Mouse (Mus musculus) limb, embryonic 15.5 days (tissue): ENCODE data around the gene Lmo7. TPM values are rescaled to one million over a fixed set of nuclear protein-coding genes. Genes with fewer than 3 reads are reported as not detected.

Experiments
- ATAC-seq: fragments of 200-750 bp; cut with Nextera tagmentation; 2 replicates; pipeline ENCODE4 v1.8.0; 2017; ENCODE audit warnings: low read depth, moderate TSS enrichment; ENCODE audit not compliant: insufficient number of reproducible peaks, low FRiP score, low TSS enrichment
- H3K27ac ChIP-seq: fragments of 300-500 bp; sonication (generic); 2 replicates; pipeline ENCODE4 v1.5.1; 2015; ENCODE audit warnings: moderate library complexity, mild to moderate bottlenecking, inconsistent platforms
- H3K27me3 ChIP-seq: fragments of 300-500 bp; sonication (generic); 2 replicates; pipeline ENCODE4 v1.6.1; 2015; ENCODE audit warnings: inconsistent platforms
- H3K36me3 ChIP-seq: fragments of 300-500 bp; sonication (generic); 2 replicates; pipeline ENCODE4 v1.6.1; 2015; ENCODE audit warnings: inconsistent platforms
- H3K4me1 ChIP-seq: fragments of 300-500 bp; sonication (generic); 2 replicates; pipeline ENCODE4 v1.6.1; 2015; ENCODE audit warnings: inconsistent platforms
- H3K4me2 ChIP-seq: fragments of 300-500 bp; sonication (generic); 2 replicates; pipeline ENCODE4 v1.6.1; 2015; ENCODE audit warnings: mild to moderate bottlenecking, inconsistent platforms
- H3K4me3 ChIP-seq: fragments of 300-500 bp; sonication (generic); 2 replicates; pipeline ENCODE4 v1.5.1; 2015; ENCODE audit warnings: mild to moderate bottlenecking, inconsistent platforms
- H3K9ac ChIP-seq: fragments of 300-500 bp; sonication (generic); 2 replicates; pipeline ENCODE4 v1.6.1; 2015; ENCODE audit warnings: inconsistent platforms
- H3K9me3 ChIP-seq: fragments of 300-500 bp; sonication (generic); 2 replicates; pipeline ENCODE4 v1.6.1; 2016; ENCODE audit warnings: inconsistent platforms
- WGBS: fragments of 180-500 bp; shearing (Covaris S2); methylation state at CpG from one replicate; pipeline ENCODE4 v1.1.7; 2015; 5-methylcytosine and 5-hydroxymethylcytosine counted together
- polyA plus RNA-seq: library from polyadenylated mRNA; unstranded; fragments of >200 nt; fragmentation: Nextera tagmentation; extraction: Ambion mirVana; gene quantifications from 2 replicates; pipeline ENCODE4 v1.2.1, GENCODE M21; 2015

Gene Lmo7
- 35.4 and 41.6 TPM in 2 replicates for polyA plus RNA-seq

DNA sequence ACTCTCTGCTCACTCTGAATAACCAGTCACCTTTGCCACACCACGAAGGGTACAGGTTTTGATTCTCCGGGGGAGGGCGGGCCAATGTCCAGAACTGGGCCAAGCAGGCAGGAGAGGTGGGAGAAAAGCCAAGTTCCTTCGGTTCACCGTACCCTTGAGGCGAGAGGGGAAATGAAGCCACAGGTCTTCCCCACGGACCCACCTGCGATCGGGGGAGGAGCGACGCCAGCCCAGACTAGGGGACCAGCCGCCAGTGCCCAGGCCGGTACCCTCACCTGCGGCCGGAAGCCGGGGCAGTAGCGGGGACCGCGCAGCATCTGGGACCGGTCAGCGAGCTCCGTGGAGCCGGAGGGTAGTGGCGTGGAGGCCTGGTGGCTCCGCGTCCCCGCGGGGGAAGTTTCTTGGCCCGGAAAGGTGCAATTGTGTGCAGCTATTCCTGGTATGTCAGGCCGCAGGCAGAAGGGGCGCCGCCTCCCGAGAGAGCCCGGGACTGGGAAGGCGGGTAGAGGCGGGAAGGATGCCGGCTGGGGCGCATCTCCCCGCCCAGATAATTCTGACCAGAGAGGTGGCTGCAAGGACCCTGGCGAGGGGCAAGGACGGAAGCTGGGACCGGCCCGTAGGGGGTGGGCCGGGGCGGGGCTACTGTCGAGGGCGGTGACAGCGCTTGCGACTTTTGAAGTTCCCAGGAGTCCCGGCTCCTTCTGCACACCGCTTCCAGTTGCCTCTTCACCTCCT lies at the start of gene Lmo7, which contains the start of gene Gm9922:
Gene Lmo7 (plus strand): TSS at position 721 of the 735 bp plus-strand sequence.
Gene Gm9922 (minus strand): TSS at position 578 of the 735 bp plus-strand sequence.
- Histone ChIP-seq H3K27me3 (0 out of 2 replicates have a peak, but pooled peaks cover 3% of the 10 kb centered on the region), H3K4me3 (peak within 1 kb of the TSS; percentile 56), H3K9me3 (no peaks in the 10 kb centered on the region), H3K4me2 (peak within 1 kb of the TSS; percentile 74), H3K36me3 (no peaks in the 10 kb centered on the region), H3K9ac (peak within 1 kb of the TSS; percentile 32), H3K27ac (peak within 1 kb of the TSS; percentile 65), H3K4me1 (peaks cover 26% of the 10 kb centered on the region; the same call in 1 of the 2 replicates)
- peak; percentile 80 for ATAC-seq
- under 1% methylated on average over 49 of the region's 51 CpGs for WGBS

DNA sequence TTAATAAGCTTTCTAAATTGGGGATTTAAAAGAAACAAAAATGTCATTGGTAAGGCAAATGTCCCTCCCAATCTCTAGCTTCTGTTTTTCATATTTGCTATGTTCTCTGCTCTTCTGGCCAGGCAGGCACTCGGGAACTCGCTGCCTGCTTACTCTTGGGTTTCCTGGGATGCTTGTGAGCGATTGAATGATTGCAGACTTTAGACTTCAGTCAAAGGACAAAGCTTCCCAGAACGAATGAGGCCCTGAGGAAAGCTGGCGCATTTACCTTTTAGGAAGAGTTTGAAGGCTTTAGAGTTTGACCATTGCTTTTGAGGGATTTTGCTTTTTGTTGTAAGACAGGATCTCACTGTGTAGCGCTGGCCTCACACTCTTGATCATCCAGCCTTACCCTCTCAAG lies 42.1 kb upstream of the Lmo7 start:
- no peak for ATAC-seq
- no peak overlapping the region for H3K4me2 ChIP-seq
- no peak overlapping the region for H3K9ac ChIP-seq
- H3K27me3 ChIP-seq = no peaks in the 10 kb centered on the region
- no peak overlapping the region for H3K27ac ChIP-seq
- no peaks in the 10 kb centered on the region for H3K36me3 ChIP-seq
- WGBS = 91% methylated on average over 6 of the region's 6 CpGs
- no peaks in the 10 kb centered on the region for H3K9me3 ChIP-seq
- no peaks in the 10 kb centered on the region for H3K4me1 ChIP-seq
- no peak overlapping the region for H3K4me3 ChIP-seq

DNA sequence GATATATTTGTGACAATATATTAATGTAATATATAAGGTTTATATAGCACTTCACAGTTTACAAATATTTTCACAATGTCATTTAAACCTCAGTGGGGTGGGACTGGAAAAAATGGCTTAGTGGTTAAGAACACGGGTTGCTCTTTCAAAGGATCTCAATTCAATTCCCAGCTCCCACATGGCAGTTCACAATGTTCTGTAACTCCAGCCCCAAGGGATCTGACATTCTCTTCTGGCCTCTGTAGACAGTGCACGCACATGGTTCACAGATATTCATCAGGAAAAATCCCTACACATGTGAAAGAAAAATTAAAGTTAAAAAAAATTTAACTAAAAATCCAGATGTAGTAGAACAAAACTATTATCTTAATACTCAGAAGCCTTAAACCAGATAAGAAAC lies 41.4 kb upstream of the Lmo7 start:
- H3K27me3 ChIP-seq = no peaks in the 10 kb centered on the region
- H3K4me1 ChIP-seq = no peaks in the 10 kb centered on the region
- no peak overlapping the region for H3K27ac ChIP-seq
- H3K9me3 ChIP-seq = no peaks in the 10 kb centered on the region
- no peak overlapping the region for H3K4me3 ChIP-seq
- H3K9ac ChIP-seq = no peak overlapping the region
- 76% methylated on average over 2 of the region's 2 CpGs for WGBS
- no peak for ATAC-seq
- no peaks in the 10 kb centered on the region for H3K36me3 ChIP-seq
- H3K4me2 ChIP-seq = no peak overlapping the region

DNA sequence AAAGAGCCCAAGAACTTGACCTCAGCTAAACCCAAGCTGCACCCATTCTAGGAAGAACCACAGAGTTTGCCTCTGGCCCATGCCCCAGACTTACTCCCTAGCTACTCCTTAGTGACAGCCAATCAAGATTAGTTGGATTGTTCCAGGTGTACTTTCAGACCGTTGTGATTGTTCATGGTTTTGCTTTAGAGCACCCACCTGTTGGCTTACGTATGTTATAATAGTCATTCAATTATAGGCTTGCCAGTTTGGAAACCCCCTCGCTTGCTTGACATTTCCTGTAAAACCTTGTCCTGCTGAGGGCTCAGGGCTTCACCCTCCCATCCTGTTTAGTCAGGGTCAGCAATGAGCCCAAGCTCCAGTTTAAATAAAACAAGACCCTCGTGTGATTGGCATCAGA lies 25.3 kb upstream of the Lmo7 start:
- H3K27me3 ChIP-seq = no peaks in the 10 kb centered on the region
- H3K27ac ChIP-seq = no peak overlapping the region
- H3K9me3 ChIP-seq = no peaks in the 10 kb centered on the region
- H3K4me3 ChIP-seq = no peak overlapping the region
- WGBS = 64% methylated on average over 4 of the region's 4 CpGs
- ATAC-seq = no peak
- H3K4me1 ChIP-seq = no peaks in the 10 kb centered on the region
- H3K9ac ChIP-seq = no peak overlapping the region
- no peak overlapping the region for H3K4me2 ChIP-seq
- no peaks in the 10 kb centered on the region for H3K36me3 ChIP-seq

DNA sequence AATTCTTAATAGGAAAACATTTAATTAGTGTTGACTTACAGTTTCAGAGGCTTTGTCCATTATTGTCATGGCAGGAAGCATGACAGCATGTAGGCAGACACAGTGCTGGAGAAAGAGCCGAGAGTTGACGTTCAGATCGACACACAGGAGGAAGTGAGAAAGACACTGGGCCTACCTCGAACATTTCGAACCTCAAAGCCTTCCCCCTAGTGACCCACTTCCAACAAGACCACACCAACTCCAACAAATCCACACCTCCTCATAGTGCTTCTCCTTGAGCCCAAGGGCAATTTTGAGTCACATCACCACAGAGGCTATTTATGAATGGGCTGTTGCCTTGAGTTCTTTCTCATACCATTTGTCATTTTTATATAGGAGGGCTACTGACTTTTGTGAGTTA lies 22.7 kb upstream of the Lmo7 start:
- ATAC-seq = no peak
- Histone ChIP-seq H3K4me2 (no peak overlapping the region), H3K27ac (no peak overlapping the region), H3K36me3 (no peaks in the 10 kb centered on the region), H3K9ac (no peak overlapping the region), H3K4me3 (no peak overlapping the region), H3K27me3 (no peaks in the 10 kb centered on the region), H3K9me3 (no peaks in the 10 kb centered on the region), H3K4me1 (no peaks in the 10 kb centered on the region)
- 91% methylated on average over 5 of the region's 5 CpGs for WGBS

GRCm38 (mm10) chr14:101714414-101714813 lies 15.3 kb upstream of the Lmo7 start:
- ATAC-seq = no peak
- H3K4me3 ChIP-seq = no peak overlapping the region
- no peaks in the 10 kb centered on the region for H3K4me1 ChIP-seq
- no peak overlapping the region for H3K4me2 ChIP-seq
- 82% methylated on average over 2 of the region's 2 CpGs for WGBS
- H3K27ac ChIP-seq = no peak overlapping the region
- no peaks in the 10 kb centered on the region for H3K36me3 ChIP-seq
- H3K9me3 ChIP-seq = no peaks in the 10 kb centered on the region
- no peaks in the 10 kb centered on the region for H3K27me3 ChIP-seq
- H3K9ac ChIP-seq = no peak overlapping the region

- peak; percentile 56; the same call in 1 of the 2 replicates for ATAC-seq
- H3K4me1 ChIP-seq = peaks cover 26% of the 10 kb centered on the region; the same call in 1 of the 2 replicates
- H3K27ac ChIP-seq = peak overlapping the region; percentile 65
- peak overlapping the region; percentile 56 for H3K4me3 ChIP-seq
- no peaks in the 10 kb centered on the region for H3K36me3 ChIP-seq
- no peaks in the 10 kb centered on the region for H3K9me3 ChIP-seq
- WGBS = 1% methylated on average over 28 of the region's 28 CpGs
- peak overlapping the region; percentile 32 for H3K9ac ChIP-seq
- 0 out of 2 replicates have a peak, but pooled peaks cover 3% of the 10 kb centered on the region for H3K27me3 ChIP-seq
- peak overlapping the region; percentile 74 for H3K4me2 ChIP-seq
Measured at GRCm38 (mm10) chr14:101729972-101730692, 375 bp downstream of the Lmo7 start.

DNA sequence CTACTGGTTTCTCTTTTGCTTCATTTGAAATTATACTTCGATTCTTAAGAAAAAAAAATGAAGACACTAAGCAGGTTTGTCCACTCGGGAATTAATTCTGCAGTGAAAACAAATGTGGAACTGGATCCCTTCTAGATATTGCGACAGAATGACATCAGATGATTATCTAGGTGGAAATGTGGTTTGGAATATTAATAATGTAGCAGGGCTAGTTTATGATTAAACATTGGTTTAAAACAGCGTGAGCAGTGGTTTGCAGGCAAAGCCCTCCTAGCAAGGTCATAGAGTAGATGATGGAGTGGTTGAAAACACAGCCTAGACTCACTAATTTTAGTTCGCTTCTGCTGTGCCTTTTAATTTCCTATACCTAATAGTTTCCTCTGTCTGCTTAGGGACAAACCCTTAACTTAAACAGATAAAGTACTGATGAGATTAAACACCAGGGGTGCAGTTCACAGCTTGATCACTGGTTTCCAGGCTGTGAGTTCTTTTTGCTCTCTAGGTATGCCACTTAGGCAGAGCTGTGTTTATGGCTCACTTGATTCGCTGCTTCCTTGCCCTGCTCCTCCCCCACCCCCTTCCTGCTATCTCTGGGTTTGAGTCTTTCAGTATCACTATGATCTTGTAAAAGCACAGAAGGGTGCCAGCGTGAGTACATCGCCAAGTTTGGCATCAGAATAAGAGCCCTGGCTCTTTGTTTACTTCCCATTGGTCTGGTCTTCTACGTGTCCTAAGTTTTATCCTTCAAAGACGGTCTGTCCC lies 4.0 kb downstream of the Lmo7 start:
- Histone ChIP-seq H3K27me3 (0 out of 2 replicates have a peak, but pooled peaks cover 3% of the 10 kb centered on the region), H3K9ac (no peak overlapping the region), H3K4me3 (no peak overlapping the region), H3K4me1 (peaks cover 21% of the 10 kb centered on the region; the same call in 1 of the 2 replicates), H3K27ac (no peak overlapping the region), H3K9me3 (no peaks in the 10 kb centered on the region), H3K36me3 (no peaks in the 10 kb centered on the region), H3K4me2 (no peak overlapping the region; the same call in 1 of the 2 replicates)
- no peak for ATAC-seq
- WGBS = 30% methylated on average over 10 of the region's 10 CpGs

DNA sequence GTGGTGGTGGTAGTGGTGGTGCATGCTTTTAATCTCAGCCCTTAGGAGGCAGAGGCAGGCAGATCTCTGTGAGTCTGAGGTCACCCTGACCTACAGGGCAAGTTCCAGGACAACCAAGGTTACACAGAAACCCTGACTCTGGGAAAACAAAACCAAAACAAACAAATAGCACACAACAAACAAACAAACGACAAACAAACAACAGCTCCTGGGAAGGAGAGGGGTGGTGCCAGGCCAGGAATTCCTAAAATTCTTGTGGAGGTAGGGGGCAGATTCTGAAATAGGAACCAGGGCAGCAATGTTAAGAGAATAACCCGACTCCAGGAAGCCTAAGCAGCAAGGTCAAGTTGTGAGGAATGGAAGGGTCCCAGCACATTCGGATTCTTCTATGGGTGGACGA lies 7.7 kb downstream of the Lmo7 start:
- Histone ChIP-seq H3K4me2 (no peak overlapping the region), H3K4me3 (no peak overlapping the region), H3K27me3 (no peaks in the 10 kb centered on the region), H3K9me3 (no peaks in the 10 kb centered on the region), H3K36me3 (no peaks in the 10 kb centered on the region), H3K4me1 (0 out of 2 replicates have a peak, but pooled peaks cover 3% of the 10 kb centered on the region), H3K9ac (no peak overlapping the region), H3K27ac (no peak overlapping the region)
- 84% methylated on average over 4 of the region's 4 CpGs for WGBS
- no peak for ATAC-seq

GRCm38 (mm10) chr14:101746635-101747034 lies 16.9 kb downstream of the Lmo7 start:
- Histone ChIP-seq H3K36me3 (no peaks in the 10 kb centered on the region), H3K4me2 (no peak overlapping the region), H3K27ac (peak overlapping the region; percentile 60), H3K9me3 (no peaks in the 10 kb centered on the region), H3K27me3 (no peaks in the 10 kb centered on the region), H3K4me1 (peaks cover 8% of the 10 kb centered on the region; the same call in 1 of the 2 replicates), H3K4me3 (no peak overlapping the region), H3K9ac (no peak overlapping the region)
- ATAC-seq = 0 out of 2 replicates have a peak, but pooled peaks have one; percentile 30
- WGBS = 26% methylated on average over 3 of the region's 3 CpGs

DNA sequence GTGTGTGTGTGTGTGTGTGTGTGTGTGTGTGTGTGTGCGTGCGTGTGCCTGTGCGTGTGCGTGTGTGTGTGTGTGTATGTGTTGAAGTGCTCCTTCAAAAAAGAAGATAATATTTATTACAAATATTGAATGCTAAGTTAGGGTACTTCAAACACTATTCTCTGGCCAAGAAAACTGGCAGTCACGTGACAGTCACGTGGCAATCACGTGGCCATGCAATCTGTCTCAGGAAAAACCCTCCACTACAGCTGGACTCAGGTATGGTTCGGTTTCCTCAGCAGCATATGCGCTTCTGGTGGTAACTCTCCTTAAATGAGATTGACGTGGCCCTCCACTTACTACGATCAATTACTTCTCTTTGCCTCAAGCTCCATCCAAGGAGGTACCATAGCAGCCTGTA lies 18.1 kb downstream of the Lmo7 start:
- Histone ChIP-seq H3K27ac (no peak overlapping the region), H3K9me3 (no peaks in the 10 kb centered on the region), H3K4me1 (peaks cover 8% of the 10 kb centered on the region; the same call in 1 of the 2 replicates), H3K36me3 (no peaks in the 10 kb centered on the region), H3K4me2 (no peak overlapping the region), H3K4me3 (no peak overlapping the region), H3K27me3 (no peaks in the 10 kb centered on the region), H3K9ac (no peak overlapping the region)
- 94% methylated on average over 11 of the region's 11 CpGs for WGBS
- no peak for ATAC-seq
